Mouse (Mus musculus) forebrain, embryonic 16.5 days (tissue): ENCODE data around the gene Gabra5. TPM values are rescaled to one million over a fixed set of nuclear protein-coding genes. Genes with fewer than 3 reads are reported as not detected.
A peak's percentile ranks its signal among the peaks of the same experiment; 100 is the strongest.

Experiments used
- ATAC-seq: fragments of 200-750 bp; cut with Nextera tagmentation; 2 replicates; pipeline ENCODE4 v1.8.0; 2017; ENCODE audit warnings: mild to moderate bottlenecking, moderate library complexity
- H3K27ac ChIP-seq: fragments of 300-500 bp; sonication (generic); 2 replicates; pipeline ENCODE4 v1.5.1; 2014; ENCODE audit warnings: low read length, control low read depth
- H3K27me3 ChIP-seq: fragments of 300-500 bp; sonication (generic); replicated peaks from 2 replicates; pipeline ENCODE4 v1.6.1; 2014; ENCODE audit warnings: low read length; ENCODE audit not compliant: control insufficient read depth, insufficient read depth
- H3K36me3 ChIP-seq: fragments of 300-500 bp; sonication (generic); 2 replicates; pipeline ENCODE4 v1.6.1; 2014; ENCODE audit not compliant: control insufficient read depth, insufficient read depth
- H3K4me1 ChIP-seq: fragments of 300-500 bp; sonication (generic); replicated peaks from 2 replicates; pipeline ENCODE4 v1.6.1; 2014; ENCODE audit warnings: low read length; ENCODE audit not compliant: control insufficient read depth, insufficient read depth
- H3K4me2 ChIP-seq: fragments of 300-500 bp; sonication (generic); 2 replicates; pipeline ENCODE4 v1.6.1; 2014; ENCODE audit warnings: mild to moderate bottlenecking, low read length, control low read depth
- H3K4me3 ChIP-seq: fragments of 300-500 bp; sonication (generic); replicated peaks from 2 replicates; pipeline ENCODE4 v1.5.1; 2014; ENCODE audit warnings: mild to moderate bottlenecking, low read length, control low read depth
- H3K9ac ChIP-seq: fragments of 300-500 bp; sonication (generic); replicated peaks from 2 replicates; pipeline ENCODE4 v1.6.1; 2014; ENCODE audit warnings: low read depth, low read length, control low read depth
- H3K9me3 ChIP-seq: fragments of 300-500 bp; sonication (generic); 2 replicates; pipeline ENCODE4 v1.6.1; 2016; ENCODE audit warnings: low read length; ENCODE audit not compliant: control insufficient read depth
- WGBS: fragments of 180-500 bp; shearing (Covaris S2); extraction: QIAGEN DNeasy Blood & Tissue Kit; methylation state at CpG from one replicate; pipeline ENCODE4 v1.1.7; 2014; 5-methylcytosine and 5-hydroxymethylcytosine counted together
- polyA plus RNA-seq: library from polyadenylated mRNA; unstranded; fragments of >200 nt; fragmentation: Nextera tagmentation; extraction: Ambion mirVana; gene quantifications from 2 replicates; pipeline ENCODE4 v1.2.1, GENCODE M21; 2015

Gene Gabra5
- 28.7 and 42.1 TPM in 2 replicates for polyA plus RNA-seq

DNA sequence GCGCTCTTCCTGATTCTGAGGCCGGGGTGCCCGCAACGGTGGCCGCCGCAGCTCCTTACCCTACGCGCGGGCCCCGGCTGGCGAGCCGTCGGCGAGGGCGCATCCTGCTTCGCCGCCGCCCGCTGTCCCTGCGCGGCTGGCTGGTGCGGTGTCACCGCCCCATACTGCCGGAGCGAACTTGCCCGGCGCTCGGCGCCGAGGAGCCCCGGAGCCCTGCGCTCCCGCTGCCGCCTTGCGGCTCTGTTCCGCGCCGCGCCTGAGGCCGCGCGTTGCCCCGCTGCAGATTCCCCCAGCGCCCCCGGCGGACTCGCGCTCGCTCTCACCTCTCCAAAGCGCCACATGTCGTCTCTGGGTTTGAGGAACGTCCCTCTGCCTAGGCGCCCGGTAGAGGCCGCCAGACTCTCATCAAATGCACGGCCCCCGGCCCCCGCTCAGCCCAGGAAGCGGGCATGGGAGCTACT lies at the start of gene Gabra5:
Gene Gabra5 (minus strand): TSS at position 379 of the 461 bp plus-strand sequence.
- H3K4me2 ChIP-seq, result peak within 1 kb of the TSS; percentile 71
- H3K27ac ChIP-seq, result peak within 1 kb of the TSS; percentile 44
- H3K4me1 ChIP-seq, result peaks cover 4% of the 10 kb centered on the region; the same call in 1 of the 2 replicates
- ATAC-seq, result peak; percentile 85
- peaks cover 39% of the 10 kb centered on the region for H3K27me3 ChIP-seq
- H3K9me3 ChIP-seq, result no peaks in the 10 kb centered on the region
- under 1% methylated on average over 59 of the region's 59 CpGs for WGBS
- peak within 1 kb of the TSS; percentile 63 for H3K4me3 ChIP-seq
- H3K9ac ChIP-seq, result peak within 1 kb of the TSS; percentile 65
- H3K36me3 ChIP-seq, result no peaks in the 10 kb centered on the region

DNA sequence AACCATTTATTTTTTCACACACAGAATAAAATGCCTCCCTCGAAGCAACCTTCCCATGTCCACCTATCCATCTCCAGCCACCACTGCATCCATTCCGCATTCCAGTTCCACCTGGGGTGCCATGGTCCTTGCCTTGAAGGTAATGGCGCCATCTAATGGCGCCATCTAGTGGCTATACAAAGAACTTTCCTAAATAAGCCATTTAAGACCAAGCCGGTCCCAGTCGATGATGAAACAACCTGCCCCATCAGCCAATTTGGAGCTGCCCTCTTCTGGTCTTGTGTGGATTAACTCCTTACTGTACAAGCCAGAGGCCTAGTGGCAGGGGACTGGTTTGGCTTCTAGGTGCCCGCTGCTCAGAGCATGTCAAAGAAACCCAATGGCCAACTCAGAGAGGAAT lies 28.7 kb upstream of the Gabra5 start:
- H3K9me3 ChIP-seq, result no peaks in the 10 kb centered on the region
- no peaks in the 10 kb centered on the region for H3K4me1 ChIP-seq
- H3K4me3 ChIP-seq, result no peak overlapping the region
- H3K27ac ChIP-seq, result no peak overlapping the region
- no peak overlapping the region for H3K4me2 ChIP-seq
- no peaks in the 10 kb centered on the region for H3K36me3 ChIP-seq
- 22% methylated on average over 7 of the region's 7 CpGs for WGBS
- no peaks in the 10 kb centered on the region for H3K27me3 ChIP-seq
- peak; percentile 31; the same call in 1 of the 2 replicates for ATAC-seq
- H3K9ac ChIP-seq, result no peak overlapping the region

DNA sequence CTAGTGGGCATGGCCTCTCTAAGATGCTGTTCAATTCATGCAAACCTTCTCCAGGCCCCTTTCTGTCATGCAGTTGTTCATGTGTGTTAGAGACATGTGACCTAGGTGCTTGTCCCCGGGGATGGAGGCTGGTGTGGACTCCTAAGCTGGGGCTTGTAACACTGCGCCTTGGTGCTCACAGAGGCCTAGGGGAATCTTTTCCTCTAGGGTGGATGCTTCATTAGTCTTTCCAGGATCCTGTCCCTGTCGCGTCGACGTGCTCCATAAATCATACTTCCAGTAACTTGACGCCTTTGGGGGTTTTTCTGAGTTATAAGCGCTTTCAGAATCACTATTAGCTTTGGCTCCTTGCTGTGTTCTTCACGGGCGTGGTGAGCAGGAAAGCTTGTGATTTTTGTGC lies 22.8 kb upstream of the Gabra5 start:
- Histone ChIP-seq H3K4me1 (no peaks in the 10 kb centered on the region), H3K4me2 (no peak overlapping the region), H3K27me3 (no peaks in the 10 kb centered on the region), H3K9me3 (no peaks in the 10 kb centered on the region), H3K27ac (no peak overlapping the region), H3K4me3 (no peak overlapping the region), H3K36me3 (no peaks in the 10 kb centered on the region), H3K9ac (no peak overlapping the region)
- 92% methylated on average over 10 of the region's 10 CpGs for WGBS
- ATAC-seq, result no peak

DNA sequence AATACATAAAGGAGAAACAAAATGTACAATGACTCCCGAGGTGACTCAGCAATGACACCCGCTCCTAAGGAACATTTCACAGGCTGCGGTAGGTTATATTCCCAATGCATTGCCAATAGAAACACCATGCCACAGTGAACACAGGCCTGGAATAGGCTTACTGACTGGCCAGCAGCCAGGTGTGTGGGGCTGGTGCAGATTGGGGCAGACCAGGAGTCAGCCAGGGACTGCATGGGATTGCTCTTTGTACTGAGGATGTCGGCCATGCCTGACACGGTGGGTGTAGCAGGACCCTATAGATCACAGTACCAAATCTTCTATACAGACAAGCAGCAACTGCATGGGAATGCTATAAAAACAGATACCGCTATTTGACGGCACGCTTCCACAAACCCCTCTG lies 20.1 kb upstream of the Gabra5 start:
- no peak for ATAC-seq

DNA sequence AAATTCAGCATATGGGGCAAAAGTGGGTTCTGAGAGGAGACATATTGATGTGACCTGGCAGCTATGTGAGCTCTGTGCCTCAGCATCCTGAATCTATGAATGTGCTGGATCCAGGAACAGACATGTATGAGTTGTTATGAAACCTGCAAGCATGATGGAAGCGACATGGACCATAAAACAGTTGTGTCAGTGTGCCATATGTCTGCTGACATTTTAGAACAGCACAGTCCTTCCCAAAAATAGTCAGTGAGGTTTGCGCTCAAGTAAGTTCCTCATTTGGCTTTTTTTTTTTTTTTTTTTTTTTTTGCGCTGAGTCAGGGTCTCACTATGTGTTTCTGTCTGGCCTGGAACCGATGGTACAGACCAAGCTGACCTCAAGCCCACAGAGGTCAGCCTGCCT lies 19.6 kb upstream of the Gabra5 start:
- Histone ChIP-seq H3K4me1 (no peaks in the 10 kb centered on the region), H3K27me3 (no peaks in the 10 kb centered on the region), H3K27ac (no peak overlapping the region), H3K9me3 (no peaks in the 10 kb centered on the region), H3K4me3 (no peak overlapping the region), H3K9ac (no peak overlapping the region), H3K36me3 (no peaks in the 10 kb centered on the region), H3K4me2 (no peak overlapping the region)
- 92% methylated on average over 4 of the region's 4 CpGs for WGBS
- no peak for ATAC-seq

More for the DNA sequence above, 20.1 kb upstream of the Gabra5 start:
- Histone ChIP-seq H3K27me3 (no peaks in the 10 kb centered on the region), H3K9me3 (no peaks in the 10 kb centered on the region), H3K9ac (no peak overlapping the region), H3K27ac (no peak overlapping the region), H3K4me3 (no peak overlapping the region), H3K4me2 (no peak overlapping the region), H3K4me1 (no peaks in the 10 kb centered on the region), H3K36me3 (no peaks in the 10 kb centered on the region)
- WGBS, result 96% methylated on average over 8 of the region's 8 CpGs

DNA sequence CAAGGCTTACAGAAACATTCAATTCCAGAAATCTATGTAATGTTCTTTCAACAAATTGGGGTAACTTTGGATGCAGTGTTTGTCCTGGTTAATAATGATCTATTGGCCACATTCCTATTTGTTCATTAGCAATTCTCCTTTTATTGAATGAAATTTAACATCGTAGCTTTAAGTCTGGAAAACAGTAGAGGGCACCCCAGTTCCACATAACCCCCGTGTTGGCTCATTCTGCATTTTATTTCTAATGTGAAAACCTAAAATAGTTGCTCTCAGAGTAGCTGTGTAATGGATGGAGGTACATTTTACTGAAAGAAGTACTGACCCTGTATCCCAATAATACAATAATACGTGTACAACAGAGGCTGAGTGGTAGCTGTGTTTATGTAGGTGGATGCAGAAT lies 3.1 kb upstream of the Gabra5 start:
- Histone ChIP-seq H3K36me3 (no peaks in the 10 kb centered on the region), H3K9ac (no peak overlapping the region), H3K4me3 (no peak overlapping the region), H3K4me1 (peaks cover 4% of the 10 kb centered on the region; the same call in 1 of the 2 replicates), H3K27me3 (peaks cover 31% of the 10 kb centered on the region), H3K27ac (no peak overlapping the region), H3K9me3 (no peaks in the 10 kb centered on the region), H3K4me2 (no peak overlapping the region)
- WGBS, result 23% methylated on average over 3 of the region's 3 CpGs
- ATAC-seq, result no peak

DNA sequence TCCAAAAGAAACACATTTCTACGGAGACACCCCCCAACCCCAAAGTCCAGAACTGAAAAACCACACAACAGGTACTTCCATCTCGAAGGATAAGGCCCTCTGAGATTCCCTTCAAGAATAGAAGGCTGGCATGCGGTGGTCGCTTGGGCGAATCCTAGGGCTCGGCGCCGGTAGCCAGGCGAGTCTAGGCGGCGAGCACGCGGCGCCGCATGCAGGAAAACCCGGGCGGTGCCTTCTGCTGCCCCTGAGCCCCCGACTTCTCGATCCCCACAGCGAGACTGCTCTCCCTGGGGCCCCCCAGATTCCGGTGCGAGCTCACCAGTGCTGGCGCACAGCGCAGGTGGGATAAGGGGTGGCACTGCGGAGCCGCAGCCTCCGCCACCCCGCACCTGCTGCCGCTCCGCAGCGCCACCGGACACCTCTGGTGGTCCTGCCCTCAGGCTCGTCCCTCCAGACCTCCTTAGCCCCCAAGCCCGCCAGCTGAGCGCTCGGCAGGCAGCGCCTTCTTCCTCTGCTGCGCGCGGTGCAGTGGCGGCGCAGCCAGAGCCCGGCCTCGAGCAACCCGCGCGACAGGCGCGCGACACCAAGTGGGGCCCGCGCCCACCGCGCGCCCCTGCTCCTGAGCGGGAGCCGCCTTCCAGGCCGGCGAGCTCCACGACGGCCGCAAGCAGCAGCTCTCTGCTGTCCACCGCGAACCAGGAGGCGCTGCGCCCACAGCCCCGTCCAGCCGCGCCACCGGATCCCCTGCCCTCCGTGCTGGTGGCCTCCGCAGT lies 813 bp downstream of the Gabra5 start:
- peaks cover 39% of the 10 kb centered on the region for H3K27me3 ChIP-seq
- H3K27ac ChIP-seq, result peak overlapping the region; percentile 44; the same call in 1 of the 2 replicates
- H3K4me3 ChIP-seq, result peak overlapping the region; percentile 63
- H3K36me3 ChIP-seq, result no peaks in the 10 kb centered on the region
- no peaks in the 10 kb centered on the region for H3K9me3 ChIP-seq
- H3K9ac ChIP-seq, result peak overlapping the region; percentile 65
- peaks cover 4% of the 10 kb centered on the region; the same call in 1 of the 2 replicates for H3K4me1 ChIP-seq
- peak overlapping the region; percentile 71 for H3K4me2 ChIP-seq
- ATAC-seq, result peak; percentile 77
- WGBS, result under 1% methylated on average over 67 of the region's 72 CpGs

DNA sequence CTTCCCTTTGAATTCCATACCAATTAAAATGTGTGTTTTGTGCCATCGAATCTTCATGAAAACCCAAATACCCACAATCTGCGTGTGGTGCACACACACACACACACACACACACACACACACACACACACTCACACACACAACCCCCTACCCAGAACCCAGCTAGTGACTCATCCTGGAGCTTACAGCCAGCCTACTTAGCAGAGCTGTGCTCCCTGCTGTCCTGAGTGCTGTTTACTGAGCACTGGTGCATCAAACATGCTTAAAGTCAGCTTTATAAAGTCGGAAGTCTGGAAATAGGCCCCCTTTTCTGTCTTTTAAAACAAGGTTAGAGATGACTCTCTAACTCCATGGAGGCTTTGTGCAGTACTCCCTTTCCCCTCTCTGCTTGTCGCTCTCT lies 7.0 kb downstream of the Gabra5 start:
- Histone ChIP-seq H3K27ac (no peak overlapping the region), H3K9ac (no peak overlapping the region), H3K9me3 (no peaks in the 10 kb centered on the region), H3K4me2 (no peak overlapping the region), H3K4me1 (no peaks in the 10 kb centered on the region), H3K36me3 (no peaks in the 10 kb centered on the region), H3K4me3 (no peak overlapping the region), H3K27me3 (peaks cover 7% of the 10 kb centered on the region)
- ATAC-seq, result no peak
- 65% methylated on average over 4 of the region's 4 CpGs for WGBS

DNA sequence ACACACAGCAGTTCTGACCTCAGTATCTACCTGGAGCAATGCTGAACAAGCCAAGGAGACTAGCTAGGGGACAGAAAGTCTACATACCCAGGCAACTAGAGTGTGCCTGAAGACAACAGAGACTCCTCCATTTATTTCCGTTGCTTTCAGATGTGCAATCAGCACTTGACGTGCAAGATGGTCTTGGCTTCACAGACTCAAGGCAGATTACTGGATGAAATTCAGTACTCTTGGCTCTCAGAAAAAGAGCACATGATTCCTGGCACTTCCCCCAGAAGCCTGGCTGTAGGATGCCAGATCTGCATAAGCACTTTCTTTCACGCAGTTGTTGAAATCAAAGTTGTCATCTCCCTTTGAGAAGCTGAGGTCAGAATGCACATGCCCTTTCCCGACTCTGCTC lies 18.1 kb downstream of the Gabra5 start:
- ATAC-seq, result peak; percentile 66
- Histone ChIP-seq H3K4me1 (no peaks in the 10 kb centered on the region), H3K27me3 (no peaks in the 10 kb centered on the region), H3K4me2 (no peak overlapping the region), H3K9ac (no peak overlapping the region), H3K4me3 (no peak overlapping the region), H3K36me3 (no peaks in the 10 kb centered on the region), H3K9me3 (no peaks in the 10 kb centered on the region), H3K27ac (0 out of 2 replicates have a peak overlapping the region, but pooled peaks have one; percentile 20)
- 59% methylated on average over 4 of the region's 4 CpGs for WGBS
